Mouse (Mus musculus) layer of hippocampus, postnatal 25 days (tissue): Measurements from ENCODE around the gene Cabp2. TPM values are rescaled to one million over a fixed set of nuclear protein-coding genes. Genes with fewer than 3 reads are reported as not detected.
A peak's percentile ranks its signal among the peaks of the same experiment; 100 is the strongest.
"Not testable (repeated sequence)": the region's sequence is repeated elsewhere in the genome, so short reads cannot be mapped to it uniquely, and the experiment has no call there.

Experiments used
- DNase-seq, 2 experiments: peaks; one replicate each; pipeline ENCODE4 v3.0.0; 2022; ENCODE audit warnings: mixed read lengths in 2 of 2, low spot score in 1 of 2; ENCODE audit errors: extremely low spot score in 1 of 2
- total RNA-seq, 2 experiments: library from RNA; stranded (reverse); gene quantifications; 2 replicates each; pipeline ENCODE4 v1.2.3; 2021

Cabp2 gene
- not detected for total RNA-seq

GRCm38 (mm10) chr19:4081394-4081793 is at the start of gene Cabp2:
Cabp2 (plus strand) TSS chr19:4081578.
- no peak for DNase-seq

- DNase-seq: no peak
Measured at GRCm38 (mm10) chr19:4032668-4033067, 48.7 kb upstream of the Cabp2 start.

- DNase-seq: no peak
Measured at GRCm38 (mm10) chr19:4033298-4033697, 48.1 kb upstream of the Cabp2 start.

- no peak for DNase-seq
Measured at GRCm38 (mm10) chr19:4033742-4034141, 47.6 kb upstream of the Cabp2 start.

- DNase-seq: no peak
Measured at GRCm38 (mm10) chr19:4036327-4037045, 44.9 kb upstream of the Cabp2 start.

- not testable (repeated sequence) for DNase-seq
Measured at GRCm38 (mm10) chr19:4037154-4037787, 44.1 kb upstream of the Cabp2 start.

GRCm38 (mm10) chr19:4037788-4038232 is 43.6 kb upstream of the Cabp2 start, which contains the start of gene Gstp1:
Gstp1 (minus strand) TSS chr19:4037985.
- peak; percentile 81 to 83 for DNase-seq

GRCm38 (mm10) chr19:4040941-4041340 is 40.4 kb upstream of the Cabp2 start:
- not testable (repeated sequence) for DNase-seq

GRCm38 (mm10) chr19:4041500-4041899 is 39.9 kb upstream of the Cabp2 start:
- not testable (repeated sequence) for DNase-seq

- DNase-seq: no peak
Measured at GRCm38 (mm10) chr19:4042124-4042523, 39.3 kb upstream of the Cabp2 start.

GRCm38 (mm10) chr19:4044109-4044508 is 37.3 kb upstream of the Cabp2 start:
- DNase-seq: not testable (repeated sequence)

GRCm38 (mm10) chr19:4045966-4046865 is 35.2 kb upstream of the Cabp2 start, which contains the start of gene Gstp2:
Gstp2 (minus strand) TSS chr19:4046023.
- DNase-seq: peak; percentile 58 to 59

- no peak for DNase-seq
Measured at GRCm38 (mm10) chr19:4046866-4047254, 34.5 kb upstream of the Cabp2 start.

- peak; percentile 36 to 84 for DNase-seq
Measured at GRCm38 (mm10) chr19:4047859-4048258, 33.5 kb upstream of the Cabp2 start.

GRCm38 (mm10) chr19:4049069-4049468 is 32.3 kb upstream of the Cabp2 start:
- DNase-seq: not testable (repeated sequence)

- no peak for DNase-seq
Measured at GRCm38 (mm10) chr19:4051016-4051415, 30.4 kb upstream of the Cabp2 start.

GRCm38 (mm10) chr19:4051741-4052515 is 29.4 kb upstream of the Cabp2 start:
- peak; percentile 56 to 82 for DNase-seq

- no peak for DNase-seq
Measured at GRCm38 (mm10) chr19:4052516-4053030, 28.8 kb upstream of the Cabp2 start.

- no peak for DNase-seq
Measured at GRCm38 (mm10) chr19:4054613-4055012, 26.8 kb upstream of the Cabp2 start.
